Mouse (Mus musculus): Measurements from ENCODE around the gene Csf2rb2.
"Not testable (repeated sequence)": the region's sequence is repeated elsewhere in the genome, so short reads cannot be mapped to it uniquely, and the experiment has no call there.

Gene Csf2rb2

GRCm38 (mm10) chr15:78318338-78319171 is 13.0 kb upstream of the Csf2rb2 start:
- not testable (repeated sequence) for DNase-seq (ENCODE audit: low spot score)

DNA sequence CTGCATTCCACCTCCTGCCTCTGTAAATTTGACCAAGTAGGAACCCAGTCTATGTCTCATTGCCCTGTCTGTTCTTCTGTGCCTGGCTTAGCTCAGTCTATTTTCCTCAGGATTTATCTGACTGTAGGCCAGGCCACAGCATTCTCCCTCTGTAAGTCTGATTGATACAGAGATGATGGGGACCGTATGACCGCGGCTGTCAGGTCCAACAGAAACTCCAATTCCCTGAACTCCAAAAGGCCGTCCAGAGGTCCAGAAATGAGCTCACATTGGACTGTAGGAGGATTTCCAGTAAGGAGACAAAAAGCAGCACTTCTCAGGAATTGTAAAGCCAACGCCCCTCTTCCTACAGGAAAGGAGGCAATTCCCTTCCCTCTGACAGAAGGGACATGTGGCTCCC is 8.1 kb upstream of the Csf2rb2 start:
- DNase-seq (ENCODE audit: low spot score): not testable (repeated sequence)

DNA sequence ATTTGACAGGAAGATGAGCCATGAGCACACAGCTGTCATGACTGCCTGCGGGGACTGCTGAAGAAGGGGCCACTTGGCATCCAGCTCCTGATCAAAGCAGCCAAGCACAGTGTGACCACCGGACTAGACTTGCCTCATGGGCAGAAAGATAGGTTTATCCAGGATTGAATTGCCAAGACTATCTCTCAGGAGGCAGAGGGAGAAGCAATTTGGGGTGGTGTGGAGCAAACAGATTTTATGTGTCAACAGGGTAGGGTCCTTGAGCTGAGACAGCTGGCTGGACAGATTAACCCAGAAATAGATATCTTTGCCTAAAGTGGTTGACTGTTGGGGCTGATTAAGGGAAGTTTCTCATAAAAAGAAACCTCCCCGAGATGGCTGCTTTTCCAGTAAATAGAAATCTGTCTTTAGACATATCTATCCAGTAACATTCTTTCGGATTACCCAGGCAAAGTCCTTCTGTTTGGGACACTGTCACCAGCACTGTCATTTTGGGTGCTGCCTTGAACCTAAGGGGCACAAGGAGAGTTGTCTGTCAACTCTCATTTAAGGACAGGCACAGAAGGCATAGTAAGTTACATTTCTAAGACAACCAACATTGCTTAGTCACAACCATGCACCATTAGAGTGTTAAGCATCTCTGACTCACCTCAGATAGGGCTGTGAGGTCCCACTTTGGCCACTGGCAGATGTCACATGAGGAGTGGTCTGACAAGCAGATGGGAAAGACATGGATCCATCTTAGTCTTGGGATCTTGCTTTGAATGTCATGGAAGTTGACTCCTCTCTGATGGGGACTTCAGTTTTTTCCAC is 7.1 kb upstream of the Csf2rb2 start:
- DNase-seq (ENCODE audit: low spot score): not testable (repeated sequence)

DNA sequence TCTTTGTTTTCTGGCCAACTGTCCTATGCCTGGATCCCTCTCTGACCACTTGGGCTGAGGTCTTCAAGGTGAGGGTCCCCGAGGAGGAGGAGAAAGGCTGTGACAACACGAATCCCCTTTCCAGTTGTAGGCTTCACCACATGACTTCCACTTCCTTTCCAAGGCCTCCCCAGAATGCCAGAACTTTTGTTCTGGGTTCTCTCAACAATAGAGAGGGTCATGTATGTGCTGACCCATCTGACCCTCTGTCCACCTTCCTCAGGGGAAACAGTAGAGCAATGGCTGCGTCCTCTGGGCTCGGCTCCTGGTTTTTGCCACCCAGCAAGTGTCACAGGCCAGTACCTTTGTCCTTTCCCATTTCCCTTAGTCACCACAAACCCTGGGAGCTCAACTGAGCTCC is 5.5 kb upstream of the Csf2rb2 start:
- DNase-seq (ENCODE audit: low spot score): no peak

- DNase-seq (ENCODE audit: low spot score): no peak
Measured at GRCm38 (mm10) chr15:78309865-78310264, 4.3 kb upstream of the Csf2rb2 start.

GRCm38 (mm10) chr15:78303665-78304233 is 1.8 kb downstream of the Csf2rb2 start:
- DNase-seq (ENCODE audit: low spot score): no peak

GRCm38 (mm10) chr15:78302718-78303117 is 2.8 kb downstream of the Csf2rb2 start:
- DNase-seq (ENCODE audit: low spot score): no peak

DNA sequence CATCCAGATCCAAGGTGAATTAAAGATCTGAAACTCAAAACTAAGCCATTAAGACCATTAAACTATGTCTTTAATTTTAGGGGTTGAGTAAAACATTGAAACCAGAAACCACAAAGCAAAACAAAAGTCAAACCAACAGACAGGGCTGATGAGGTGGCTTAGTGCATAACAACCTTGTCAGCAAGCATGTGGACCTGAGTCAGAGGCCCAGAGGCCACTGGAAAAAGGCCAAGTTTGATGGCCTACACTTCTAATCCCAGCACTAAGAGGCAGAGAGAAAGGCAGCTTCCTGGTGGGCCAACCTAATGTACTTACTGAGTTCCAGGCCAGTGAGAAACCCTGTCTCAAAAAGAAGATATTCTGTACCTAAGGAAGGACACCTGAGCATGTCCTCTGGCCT is 4.7 kb downstream of the Csf2rb2 start:
- DNase-seq (ENCODE audit: low spot score): no peak

GRCm38 (mm10) chr15:78299641-78300040 is 5.9 kb downstream of the Csf2rb2 start:
- DNase-seq (ENCODE audit: low spot score): no peak

DNA sequence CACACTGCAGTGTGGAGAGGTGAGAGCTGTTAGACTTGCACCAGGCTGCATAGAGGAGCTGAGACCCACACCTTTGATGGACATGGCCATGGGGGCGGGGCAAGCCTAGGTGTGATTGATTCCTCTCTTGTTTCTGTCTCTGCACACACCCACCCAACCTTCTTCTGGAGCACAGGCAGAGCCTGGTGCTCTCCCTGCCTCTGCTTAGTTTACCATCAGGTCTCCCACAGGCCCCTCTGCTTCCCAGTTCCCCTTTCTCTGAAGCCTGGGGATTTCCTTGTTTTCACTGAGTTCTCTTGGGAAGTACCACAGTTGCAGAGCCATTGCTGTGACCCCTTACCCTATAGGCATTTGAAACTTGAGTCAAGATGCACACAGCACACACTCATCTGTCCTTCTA is 7.0 kb downstream of the Csf2rb2 start:
- no peak for DNase-seq (ENCODE audit: low spot score)

- no peak for DNase-seq (ENCODE audit: low spot score)
Measured at GRCm38 (mm10) chr15:78293716-78294115, 11.8 kb downstream of the Csf2rb2 start.

GRCm38 (mm10) chr15:78293228-78293627 is 12.3 kb downstream of the Csf2rb2 start:
- DNase-seq (ENCODE audit: low spot score): not testable (repeated sequence)

- not testable (repeated sequence) for DNase-seq (ENCODE audit: low spot score)
Measured at GRCm38 (mm10) chr15:78289775-78290174, 15.7 kb downstream of the Csf2rb2 start.

GRCm38 (mm10) chr15:78287941-78288340 is 17.6 kb downstream of the Csf2rb2 start:
- DNase-seq (ENCODE audit: low spot score): no peak

DNA sequence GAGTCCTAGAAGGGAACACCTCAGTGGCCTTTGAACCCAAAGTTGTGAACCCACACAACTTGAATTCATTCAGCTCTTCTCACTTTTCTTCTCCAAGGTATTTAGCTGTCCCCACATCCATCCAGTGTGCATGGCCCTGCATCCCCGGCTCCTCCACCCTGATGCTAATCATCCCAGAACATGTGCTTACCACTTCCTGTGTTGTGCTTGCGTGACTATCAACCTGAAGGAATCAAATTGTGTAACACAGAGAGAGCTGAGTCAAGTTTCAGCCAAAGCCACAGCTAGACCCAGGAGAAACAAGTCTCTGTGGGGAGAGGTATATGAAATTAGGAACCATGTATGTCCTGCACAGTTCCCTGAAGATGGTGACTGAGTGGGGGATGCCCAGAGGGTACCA is 27.2 kb downstream of the Csf2rb2 start:
- DNase-seq (ENCODE audit: low spot score): no peak

DNA sequence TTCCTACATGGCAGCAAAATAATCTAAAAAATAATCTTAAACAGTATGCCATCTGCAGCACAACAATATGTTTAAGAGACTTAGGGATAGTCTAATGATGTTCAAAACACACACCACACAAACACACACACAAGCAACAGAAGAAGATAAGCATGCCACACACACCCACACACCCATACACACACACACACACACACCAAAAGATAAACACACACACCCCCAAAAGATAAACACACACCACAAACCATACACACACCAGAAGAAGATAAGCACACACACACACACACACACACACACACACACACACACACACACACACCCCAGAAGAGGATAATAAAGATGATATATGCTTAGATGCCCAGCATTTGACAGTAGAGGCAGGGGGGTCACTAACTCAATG is 34.3 kb downstream of the Csf2rb2 start:
- DNase-seq (ENCODE audit: low spot score): no peak

DNA sequence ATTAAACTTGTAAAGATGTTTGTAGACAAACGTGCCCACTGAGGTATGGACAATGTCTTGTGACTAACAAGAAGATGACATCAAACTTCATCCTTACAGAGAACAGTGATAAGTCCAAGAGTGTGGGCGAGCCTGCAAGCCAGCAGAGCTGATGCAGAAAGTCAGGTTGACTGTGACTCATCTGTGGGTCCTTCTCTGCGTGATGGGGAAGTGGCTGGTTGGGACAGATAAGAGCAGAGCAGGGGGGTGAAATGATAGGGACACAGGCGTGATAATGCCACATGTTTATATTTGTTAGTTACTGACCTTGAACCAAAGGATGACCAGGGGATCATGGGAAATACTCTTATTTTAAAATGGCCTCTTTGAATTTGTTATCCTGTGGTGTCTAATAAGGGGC is 37.7 kb downstream of the Csf2rb2 start:
- DNase-seq (ENCODE audit: low spot score): no peak

- no peak for DNase-seq (ENCODE audit: low spot score)
Measured at GRCm38 (mm10) chr15:78267441-78267840, 38.1 kb downstream of the Csf2rb2 start.

DNA sequence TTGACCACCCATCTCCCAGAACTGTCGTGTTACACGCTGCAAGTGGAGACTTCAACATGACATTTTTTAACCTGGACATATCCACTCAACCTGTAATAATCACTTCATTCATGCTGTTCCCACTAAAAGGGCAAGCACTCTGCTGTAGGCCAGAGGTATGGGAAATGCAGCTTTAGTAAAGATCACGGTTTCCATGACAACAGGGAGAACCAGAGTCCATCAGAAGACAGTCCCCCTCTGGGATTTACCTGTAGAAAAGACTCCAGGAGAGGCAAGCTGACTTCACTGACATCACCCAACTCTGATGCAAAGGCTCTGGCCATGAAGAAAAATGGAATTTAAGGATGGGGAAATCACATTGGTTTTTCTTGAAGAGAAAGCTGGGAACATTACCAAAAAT is 42.2 kb downstream of the Csf2rb2 start:
- DNase-seq (ENCODE audit: low spot score): no peak

DNA sequence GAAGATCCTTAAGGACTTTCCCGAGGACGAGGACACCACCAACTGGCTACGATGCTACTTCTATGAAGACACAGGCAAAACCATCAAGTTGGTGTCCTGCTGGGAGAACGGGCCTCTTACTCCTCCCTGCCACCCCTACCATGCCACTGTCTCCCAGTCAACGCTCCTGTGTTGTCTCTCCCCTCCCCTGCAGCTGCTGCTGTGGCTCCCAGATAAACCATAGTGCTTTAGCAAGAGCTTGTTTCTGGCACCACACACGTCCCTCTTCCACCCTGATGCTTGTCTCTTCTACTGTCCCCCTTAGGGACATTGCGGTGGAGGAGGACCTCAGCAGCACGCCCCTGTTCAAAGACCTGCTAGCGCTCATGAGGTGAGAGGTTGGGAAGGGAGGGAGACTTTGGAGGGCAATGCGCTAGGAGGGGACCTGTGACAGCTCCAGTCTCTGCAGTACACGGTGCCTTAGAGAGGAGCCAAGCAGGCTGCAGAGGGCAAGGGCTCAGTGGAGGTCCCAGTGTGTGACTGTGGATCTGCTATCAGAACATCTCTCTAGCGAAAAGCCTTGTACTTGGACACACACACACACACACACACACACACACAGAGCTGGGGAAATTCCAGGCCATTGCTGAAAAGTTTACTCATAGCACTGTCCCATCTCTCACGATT is 44.7 kb downstream of the Csf2rb2 start:
- no peak for DNase-seq (ENCODE audit: low spot score)

GRCm38 (mm10) chr15:78258246-78258865 is 47.2 kb downstream of the Csf2rb2 start:
- no peak for DNase-seq (ENCODE audit: low spot score)

All from urinary bladder, postnatal 14 days (tissue).